ENCODE assay signal across 16 mouse cellular contexts in the genomic region with DNA sequence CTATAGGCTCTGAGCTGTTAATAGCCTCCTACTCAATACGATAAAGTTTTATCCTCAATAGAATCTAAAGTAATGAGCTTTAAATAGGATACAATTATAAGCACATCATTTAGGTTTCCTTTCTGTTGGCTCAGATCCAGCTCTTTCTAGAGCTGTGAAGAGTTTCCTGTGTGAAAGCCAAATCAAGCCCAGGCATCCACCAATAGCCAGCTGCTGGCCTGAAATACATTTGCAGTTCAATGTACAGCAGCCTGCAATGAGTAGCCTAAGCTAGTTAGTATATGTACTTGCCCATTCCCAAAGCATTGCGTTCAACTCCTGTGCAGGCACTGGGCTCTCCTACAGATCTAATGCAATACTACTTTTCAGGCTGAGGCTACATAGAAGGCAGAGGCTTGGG.
DNase-seq lines count a peak whose midpoint lies in the region; ATAC-seq lines count a peak whose summit lies in the region.
"Had no signal": no experiment of that assay in that cellular context is flagged by ENCODE, and none has a peak within 500 bp of the region (broad histone marks: within the 10 kb centered on the region; RNA-seq: fewer than 3 reads in every experiment).

No protein-coding gene starts in this region.

- 0 out of 2 replicates have a peak, but pooled peaks have one; percentile 51 for ATAC-seq in forebrain, embryonic 15.5 days (replicated peaks)
- ATAC-seq in forebrain, embryonic 11.5 days (replicated peaks; ENCODE audit: low FRiP score) = no peak
- peak; percentile 48 for ATAC-seq in hindbrain, embryonic 16.5 days
- ATAC-seq in hindbrain, embryonic 11.5 days (ENCODE audit: low FRiP score) = no peak

- H3K9me3 ChIP-seq in forebrain, embryonic 15.5 days = no peaks in the 10 kb centered on the region
- no peaks in the 10 kb centered on the region for H3K9me3 ChIP-seq in forebrain, embryonic 11.5 days (ENCODE audit: control insufficient read depth, low read length)
- H3K9me3 ChIP-seq in hindbrain, embryonic 16.5 days (ENCODE audit: control insufficient read depth, low read length) = no peaks in the 10 kb centered on the region
- H3K9me3 ChIP-seq in hindbrain, embryonic 11.5 days (ENCODE audit: control insufficient read depth, low read length) = no peaks in the 10 kb centered on the region
- H3K9me3 ChIP-seq: hindbrain, embryonic 15.5 days; limb, embryonic 15.5 days had no signal

- H3K4me3 ChIP-seq in forebrain, embryonic 15.5 days = no peak overlapping the region
- H3K4me3 ChIP-seq in forebrain, embryonic 11.5 days (ENCODE audit: low read depth, low read length) = no peak overlapping the region
- no peak overlapping the region for H3K4me3 ChIP-seq in hindbrain, embryonic 16.5 days (ENCODE audit: low read length)
- no peak overlapping the region for H3K4me3 ChIP-seq in hindbrain, embryonic 11.5 days (ENCODE audit: low read depth, low read length)
- H3K4me3 ChIP-seq: hindbrain, embryonic 15.5 days; limb, embryonic 15.5 days had no signal

- no peaks in the 10 kb centered on the region for H3K27me3 ChIP-seq in forebrain, embryonic 15.5 days
- no peaks in the 10 kb centered on the region for H3K27me3 ChIP-seq in forebrain, embryonic 11.5 days (ENCODE audit: control insufficient read depth, insufficient read depth, low read length)
- H3K27me3 ChIP-seq in hindbrain, embryonic 16.5 days (replicated peaks; ENCODE audit: control insufficient read depth, insufficient read depth, low read length) = no peaks in the 10 kb centered on the region
- H3K27me3 ChIP-seq in hindbrain, embryonic 11.5 days (ENCODE audit: control insufficient read depth, insufficient read depth, low read length) = no peaks in the 10 kb centered on the region
- H3K27me3 ChIP-seq: hindbrain, embryonic 15.5 days; limb, embryonic 15.5 days had no signal

- WGBS in forebrain, embryonic 15.5 days = 35% methylated on average over 2 of the region's 2 CpGs
- 91% methylated on average over 2 of the region's 2 CpGs for WGBS in forebrain, embryonic 11.5 days
- 68% methylated on average over 2 of the region's 2 CpGs for WGBS in hindbrain, embryonic 16.5 days
- WGBS in hindbrain, embryonic 11.5 days = 95% methylated on average over 2 of the region's 2 CpGs

- no peak overlapping the region for H3K4me2 ChIP-seq in forebrain, embryonic 15.5 days (replicated peaks)
- no peak overlapping the region for H3K4me2 ChIP-seq in forebrain, embryonic 11.5 days (ENCODE audit: low read depth, low read length, severe bottlenecking)
- no peak overlapping the region for H3K4me2 ChIP-seq in hindbrain, embryonic 16.5 days (ENCODE audit: low read length)
- H3K4me2 ChIP-seq in hindbrain, embryonic 11.5 days (replicated peaks; ENCODE audit: low read depth, low read length) = no peak overlapping the region
- H3K4me2 ChIP-seq: hindbrain, embryonic 15.5 days; limb, embryonic 15.5 days had no signal

- H3K36me3 ChIP-seq in forebrain, embryonic 15.5 days = no peaks in the 10 kb centered on the region
- H3K36me3 ChIP-seq in forebrain, embryonic 11.5 days (ENCODE audit: control insufficient read depth, insufficient read depth, low read length) = no peaks in the 10 kb centered on the region
- H3K36me3 ChIP-seq in hindbrain, embryonic 16.5 days (ENCODE audit: control insufficient read depth, insufficient read depth, low read length) = no peaks in the 10 kb centered on the region
- H3K36me3 ChIP-seq in hindbrain, embryonic 11.5 days (ENCODE audit: control insufficient read depth, insufficient read depth, low read length) = no peaks in the 10 kb centered on the region
- H3K36me3 ChIP-seq: hindbrain, embryonic 15.5 days; limb, embryonic 15.5 days had no signal

- DNase-seq in forebrain, embryonic 11.5 days (ENCODE audit: low spot score) = no peak
- no peak for DNase-seq in hindbrain, embryonic 11.5 days (ENCODE audit: low spot score)
- peak; percentile 39 for DNase-seq in lung, postnatal 36 days
- DNase-seq in lung, postnatal 4 days = no peak
- peak; percentile 12 for DNase-seq in adipocyte (ENCODE audit: low spot score)
- no peak for DNase-seq in gastrocnemius, postnatal 10 days
- DNase-seq: adrenal gland, postnatal 14 days; B cell, adult 2 months; cerebellum, postnatal 14 days; kidney, adult 2 months; layer of hippocampus, postnatal 36 days had no signal

- H3K27ac ChIP-seq in forebrain, embryonic 15.5 days (replicated peaks) = no peak overlapping the region
- H3K27ac ChIP-seq in forebrain, embryonic 11.5 days (ENCODE audit: low read depth, low read length) = no peak overlapping the region
- no peak overlapping the region for H3K27ac ChIP-seq in hindbrain, embryonic 16.5 days (ENCODE audit: low read depth, low read length)
- H3K27ac ChIP-seq in hindbrain, embryonic 11.5 days (ENCODE audit: low read depth, low read length) = no peak overlapping the region
- H3K27ac ChIP-seq: hindbrain, embryonic 15.5 days; limb, embryonic 15.5 days; macrophage had no signal

- no peak overlapping the region for H3K9ac ChIP-seq in forebrain, embryonic 15.5 days (replicated peaks)
- H3K9ac ChIP-seq in forebrain, embryonic 11.5 days (ENCODE audit: low read length) = no peak overlapping the region
- no peak overlapping the region for H3K9ac ChIP-seq in hindbrain, embryonic 16.5 days (ENCODE audit: low read depth, low read length)
- no peak overlapping the region for H3K9ac ChIP-seq in hindbrain, embryonic 11.5 days (ENCODE audit: low read depth, low read length)
- H3K9ac ChIP-seq: hindbrain, embryonic 15.5 days; limb, embryonic 15.5 days had no signal

- peaks cover 3% of the 10 kb centered on the region; the same call in 1 of the 2 replicates for H3K4me1 ChIP-seq in forebrain, embryonic 15.5 days
- no peaks in the 10 kb centered on the region for H3K4me1 ChIP-seq in forebrain, embryonic 11.5 days (replicated peaks; ENCODE audit: control insufficient read depth, insufficient read depth, low read length)
- no peaks in the 10 kb centered on the region for H3K4me1 ChIP-seq in hindbrain, embryonic 16.5 days (ENCODE audit: control insufficient read depth, insufficient read depth, low read depth, low read length)
- no peaks in the 10 kb centered on the region for H3K4me1 ChIP-seq in hindbrain, embryonic 11.5 days (replicated peaks; ENCODE audit: control insufficient read depth, insufficient read depth, low read length)
- H3K4me1 ChIP-seq: limb, embryonic 15.5 days had no signal

Comparison
In these comparisons a context has a peak if more than half of its experiments do, and no peak if none do; other contexts are left out.
1. ATAC-seq: peak in forebrain, embryonic 15.5 days (single experiment) and hindbrain, embryonic 16.5 days (single experiment); none in forebrain, embryonic 11.5 days (single experiment) and hindbrain, embryonic 11.5 days (single experiment).
2. DNase-seq: peak in lung, postnatal 36 days (single experiment) and adipocyte (single experiment); none in forebrain, embryonic 11.5 days (single experiment), hindbrain, embryonic 11.5 days (single experiment), lung, postnatal 4 days (0 of 2) and gastrocnemius, postnatal 10 days (single experiment).